Mouse (Mus musculus) adipose tissue, adult 10 weeks (tissue): ENCODE data around the gene Sin3b. TPM values are rescaled to one million over a fixed set of nuclear protein-coding genes. Genes with fewer than 3 reads are reported as not detected.

ENCODE experiments used
- polyA plus RNA-seq: library from polyadenylated mRNA; stranded (reverse); fragments of 350-450 nt; fragmentation: Illumina TruSeq; extraction: RNeasy Lipid Tissue Mini Kit (QIAGEN cat#74804); gene quantifications from one replicate; pipeline ENCODE4 v1.2.3, GENCODE M21; 2014; ENCODE audit warnings: low read depth, low replicate concordance

Sin3b gene
- 358 TPM for polyA plus RNA-seq

DNA sequence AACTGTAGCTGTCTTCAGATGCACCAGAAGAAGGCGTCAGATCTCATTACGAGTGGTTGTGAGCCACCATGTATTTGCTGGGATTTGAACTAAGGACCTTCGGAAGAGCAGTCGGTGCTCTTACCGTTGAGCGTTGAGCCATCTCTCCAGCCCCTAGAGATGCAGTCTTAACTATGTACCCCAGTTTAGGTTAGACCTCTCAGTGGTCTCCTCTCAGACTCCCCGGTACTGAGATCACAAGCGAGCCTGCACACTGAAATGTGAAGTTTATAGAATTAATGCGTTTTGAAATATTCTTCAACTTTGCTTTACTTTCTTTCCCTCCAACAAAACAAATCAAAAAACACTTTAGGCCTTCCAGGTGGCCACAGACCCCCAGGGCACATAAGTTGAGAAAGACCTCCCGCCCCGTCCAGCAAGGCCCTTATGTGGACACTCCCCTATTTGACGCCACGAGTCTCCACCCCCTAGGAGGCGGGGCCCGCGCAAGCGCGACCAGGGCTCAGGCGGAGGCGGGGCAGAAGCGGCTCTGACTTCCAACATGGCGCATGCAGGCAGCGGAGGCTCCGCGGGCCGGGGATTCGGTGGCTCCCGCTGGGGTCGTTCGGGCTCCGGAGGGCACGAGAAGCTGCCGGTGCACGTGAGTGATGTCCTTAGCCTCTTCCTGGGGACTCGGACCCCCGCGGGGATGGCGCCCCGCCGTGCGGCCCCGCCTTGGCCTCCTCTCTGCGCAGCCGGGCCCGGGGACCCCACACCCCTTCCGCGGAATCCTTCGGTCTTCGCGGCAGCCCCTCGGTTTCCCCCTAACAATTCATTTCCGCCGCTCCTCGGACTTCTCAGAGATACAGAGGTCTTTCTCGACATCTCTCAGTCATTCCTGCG lies at the start of gene Sin3b:
Gene Sin3b (plus strand): TSS at position 517 of the 882 bp plus-strand sequence.

DNA sequence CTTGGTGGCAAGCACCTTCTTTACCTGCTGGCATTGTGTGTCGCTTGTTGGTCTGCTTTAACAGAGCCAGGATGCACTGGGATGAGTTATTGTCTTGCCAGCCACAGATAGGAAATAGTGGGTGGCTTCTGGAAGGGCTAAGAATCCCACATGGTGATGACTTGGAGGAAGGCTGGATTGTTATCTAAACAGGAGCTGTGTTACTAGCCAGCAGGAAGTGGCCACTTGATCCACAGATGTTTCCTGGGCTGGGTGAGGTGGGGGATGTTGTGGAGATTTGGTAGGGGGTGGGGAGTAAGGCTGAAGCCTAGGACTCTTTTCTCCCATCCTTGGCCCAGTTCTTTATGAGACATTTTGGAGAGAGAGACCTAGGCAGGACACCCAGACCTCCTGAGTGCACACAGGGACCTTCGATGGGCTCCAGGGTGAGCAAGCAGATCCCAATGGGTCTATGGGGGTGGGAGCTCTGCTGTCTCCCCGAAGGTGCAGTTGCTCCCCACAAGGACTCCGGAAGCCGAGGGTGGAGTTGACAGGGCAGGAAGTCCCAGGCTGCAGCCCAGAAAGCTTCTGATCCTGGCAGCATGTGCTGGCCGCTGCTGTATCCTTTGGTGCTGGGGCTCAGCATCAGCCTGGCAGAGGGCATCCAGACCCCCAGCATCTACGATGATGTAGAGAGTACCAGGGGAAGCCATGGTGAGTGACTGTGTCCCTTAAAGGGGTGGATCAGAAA lies 38.4 kb downstream of the Sin3b start, which contains the start of gene F2rl3:
Gene F2rl3 (plus strand): TSS at position 559 of the 730 bp plus-strand sequence.

Other genes with a start within 250 kb of the Sin3b start
- 32.8 TPM for gene Cherp, start 248.1 kb upstream of the Sin3b start, polyA plus RNA-seq
- gene Slc35e1, start 230.7 kb upstream of the Sin3b start, polyA plus RNA-seq: 32.6 TPM
- gene Med26, start 175.0 kb upstream of the Sin3b start, polyA plus RNA-seq: 7.0 TPM
- 84.6 TPM for gene Smim7, start 152.2 kb upstream of the Sin3b start, polyA plus RNA-seq
- gene Tmem38a, start 151.2 kb upstream of the Sin3b start, polyA plus RNA-seq: 7.0 TPM
- gene Nwd1, start 76.6 kb upstream of the Sin3b start, polyA plus RNA-seq: 6.6 TPM
- 0.57 TPM for gene F2rl3, start 38.6 kb downstream of the Sin3b start, polyA plus RNA-seq